Mouse (Mus musculus) liver, embryonic 14.5 days (tissue): ENCODE measurements around the gene Nme8.

Source experiments
- CTCF ChIP-seq: IDR thresholded peaks from 2 replicates; pipeline ENCODE4 v1.5.1; 2016; ENCODE audit warnings: antibody characterized with exemption, low read depth, control low read depth
- EP300 ChIP-seq: IDR thresholded peaks from 2 replicates; pipeline ENCODE4 v1.6.1; 2016; ENCODE audit warnings: antibody characterized with exemption, low read depth

GRCm38 (mm10) chr13:19697790-19698189, at the start of gene Nme8:
- TF ChIP-seq CTCF (no peak), EP300 (no peak)
